Mouse (Mus musculus) midbrain, postnatal 0 days (tissue): ENCODE measurements around the gene Hnf4a. TPM values are rescaled to one million over a fixed set of nuclear protein-coding genes. Genes with fewer than 3 reads are reported as not detected.

Source experiments
- ATAC-seq: fragments of 200-750 bp; cut with Nextera tagmentation; 2 replicates; pipeline ENCODE4 v1.8.0; 2017; ENCODE audit warnings: moderate number of reproducible peaks, mild to moderate bottlenecking, moderate TSS enrichment, moderate library complexity; ENCODE audit not compliant: low FRiP score
- DNase-seq: peaks from one replicate; pipeline ENCODE4 v3.0.0-alpha.2; 2015; ENCODE audit warnings: low spot score
- H3K27ac ChIP-seq: fragments of 300-500 bp; sonication (generic); 2 replicates; pipeline ENCODE4 v1.5.1; 2014; ENCODE audit warnings: low read depth, mild to moderate bottlenecking, low read length, mixed read lengths
- H3K27me3 ChIP-seq: fragments of 300-500 bp; sonication (generic); 2 replicates; pipeline ENCODE4 v1.6.1; 2014; ENCODE audit warnings: low read length, control low read depth, mixed read lengths; ENCODE audit not compliant: insufficient read depth
- H3K36me3 ChIP-seq: fragments of 300-500 bp; sonication (generic); 2 replicates; pipeline ENCODE4 v1.6.1; 2014; ENCODE audit warnings: low read length, control low read depth, mixed read lengths; ENCODE audit not compliant: insufficient read depth
- H3K4me1 ChIP-seq: fragments of 300-500 bp; sonication (generic); 2 replicates; pipeline ENCODE4 v1.6.1; 2014; ENCODE audit warnings: mild to moderate bottlenecking, control low read depth, antibody characterized with exemption, low read length, mixed read lengths; ENCODE audit not compliant: insufficient read depth
- H3K4me2 ChIP-seq: fragments of 300-500 bp; sonication (generic); 2 replicates; pipeline ENCODE4 v1.6.1; 2014; ENCODE audit warnings: low read depth, mild to moderate bottlenecking, low read length, mixed read lengths; ENCODE audit not compliant: poor library complexity, severe bottlenecking
- H3K4me3 ChIP-seq: fragments of 300-500 bp; sonication (generic); 2 replicates; pipeline ENCODE4 v1.5.1; 2014; ENCODE audit warnings: low read depth, mild to moderate bottlenecking, low read length, moderate library complexity
- H3K9ac ChIP-seq: fragments of 300-500 bp; sonication (generic); replicated peaks from 2 replicates; pipeline ENCODE4 v1.6.1; 2014; ENCODE audit warnings: mild to moderate bottlenecking, low read length, moderate library complexity, mixed read lengths; ENCODE audit not compliant: poor library complexity, severe bottlenecking
- H3K9me3 ChIP-seq: fragments of 300-500 bp; sonication (generic); 2 replicates; pipeline ENCODE4 v1.6.1; 2016; ENCODE audit warnings: low read length, control low read depth
- CTCF ChIP-seq: IDR thresholded peaks from 2 replicates; pipeline ENCODE4 v1.5.1; 2016; ENCODE audit warnings: antibody characterized with exemption, mild to moderate bottlenecking
- WGBS: fragments of 180-500 bp; shearing (Covaris S2); extraction: QIAGEN DNeasy Blood & Tissue Kit; methylation state at CpG from one replicate; pipeline ENCODE4 v1.1.7; 2014; 5-methylcytosine and 5-hydroxymethylcytosine counted together
- polyA plus RNA-seq: library from polyadenylated mRNA; unstranded; fragments of >200 nt; fragmentation: Nextera tagmentation; extraction: Ambion mirVana; gene quantifications from 2 replicates; pipeline ENCODE4 v1.2.1, GENCODE M21; 2015
- total RNA-seq: library from RNA; depleted of rRNA; stranded (reverse); fragments of >200 nt; gene quantifications from 2 replicates; pipeline ENCODE4 v1.2.3, GENCODE M21; 2014

Gene Hnf4a
- total and polyA plus RNA-seq, 2 experiments from 2014 or later = not detected

GRCm38 (mm10) chr2:163525761-163526243 lies 19.2 kb downstream of the Hnf4a start:
- no peak overlapping the region for H3K9ac ChIP-seq
- no peak overlapping the region for H3K4me2 ChIP-seq
- H3K9me3 ChIP-seq = no peaks in the 10 kb centered on the region
- ATAC-seq (no peak), DNase-seq (no peak)
- H3K27ac ChIP-seq = no peak overlapping the region
- H3K4me3 ChIP-seq = no peak overlapping the region
- 87% methylated on average over 7 of the region's 7 CpGs for WGBS
- H3K27me3 ChIP-seq = no peaks in the 10 kb centered on the region
- H3K36me3 ChIP-seq = no peaks in the 10 kb centered on the region
- no peak for TF ChIP-seq CTCF
- no peaks in the 10 kb centered on the region for H3K4me1 ChIP-seq

GRCm38 (mm10) chr2:163527497-163527896 lies 20.9 kb downstream of the Hnf4a start:
- H3K4me1 ChIP-seq = no peaks in the 10 kb centered on the region
- TF ChIP-seq CTCF = no peak
- 85% methylated on average over 2 of the region's 2 CpGs for WGBS
- DNase-seq (no peak), ATAC-seq (no peak)
- no peak overlapping the region for H3K4me3 ChIP-seq
- H3K4me2 ChIP-seq = no peak overlapping the region
- no peak overlapping the region for H3K9ac ChIP-seq
- no peak overlapping the region for H3K27ac ChIP-seq
- no peaks in the 10 kb centered on the region for H3K27me3 ChIP-seq
- H3K9me3 ChIP-seq = no peaks in the 10 kb centered on the region
- H3K36me3 ChIP-seq = no peaks in the 10 kb centered on the region

GRCm38 (mm10) chr2:163530418-163530817 lies 23.8 kb downstream of the Hnf4a start:
- TF ChIP-seq CTCF = no peak
- H3K9ac ChIP-seq = no peak overlapping the region
- H3K4me3 ChIP-seq = no peak overlapping the region
- H3K27me3 ChIP-seq = no peaks in the 10 kb centered on the region
- H3K27ac ChIP-seq = no peak overlapping the region
- H3K9me3 ChIP-seq = no peaks in the 10 kb centered on the region
- WGBS = 63% methylated on average over 8 of the region's 8 CpGs
- H3K4me1 ChIP-seq = no peaks in the 10 kb centered on the region
- ATAC-seq (no peak), DNase-seq (no peak)
- no peaks in the 10 kb centered on the region for H3K36me3 ChIP-seq
- H3K4me2 ChIP-seq = no peak overlapping the region

GRCm38 (mm10) chr2:163531917-163532316 lies 25.3 kb downstream of the Hnf4a start:
- H3K36me3 ChIP-seq = no peaks in the 10 kb centered on the region
- H3K4me3 ChIP-seq = no peak overlapping the region
- H3K9ac ChIP-seq = no peak overlapping the region
- DNase-seq (peak; percentile 81), ATAC-seq (no peak)
- no peak overlapping the region for H3K4me2 ChIP-seq
- peak; percentile 88 for TF ChIP-seq CTCF
- no peaks in the 10 kb centered on the region for H3K4me1 ChIP-seq
- H3K9me3 ChIP-seq = no peaks in the 10 kb centered on the region
- no peaks in the 10 kb centered on the region for H3K27me3 ChIP-seq
- 15% methylated on average over 9 of the region's 9 CpGs for WGBS
- no peak overlapping the region for H3K27ac ChIP-seq

- WGBS = 86% methylated on average over 9 of the region's 9 CpGs
- Histone ChIP-seq H3K27me3 (no peaks in the 10 kb centered on the region), H3K4me1 (no peaks in the 10 kb centered on the region), H3K27ac (no peak overlapping the region), H3K4me2 (no peak overlapping the region), H3K36me3 (no peaks in the 10 kb centered on the region), H3K4me3 (no peak overlapping the region), H3K9ac (no peak overlapping the region), H3K9me3 (no peaks in the 10 kb centered on the region)
- ATAC-seq (no peak), DNase-seq (no peak)
- no peak for TF ChIP-seq CTCF
Measured at GRCm38 (mm10) chr2:163533226-163533625, 26.6 kb downstream of the Hnf4a start.

- H3K9ac ChIP-seq = peak overlapping the region; percentile 54; the same call in 1 of the 2 replicates
- H3K9me3 ChIP-seq = no peaks in the 10 kb centered on the region
- H3K27me3 ChIP-seq = no peaks in the 10 kb centered on the region
- WGBS = 7% methylated on average over 22 of the region's 22 CpGs
- peak; percentile 98 for TF ChIP-seq CTCF
- H3K27ac ChIP-seq = peak overlapping the region; percentile 43; the same call in 1 of the 2 replicates
- H3K4me2 ChIP-seq = peak overlapping the region; percentile 70
- ATAC-seq (peak; percentile 86), DNase-seq (peak; percentile 94)
- peak overlapping the region; percentile 28 for H3K4me3 ChIP-seq
- H3K4me1 ChIP-seq = no peaks in the 10 kb centered on the region
- H3K36me3 ChIP-seq = no peaks in the 10 kb centered on the region
Measured at GRCm38 (mm10) chr2:163534958-163535524, 28.4 kb downstream of the Hnf4a start.
